Mouse (Mus musculus) kidney, adult 11 months (tissue): ENCODE data around the gene Igsf8.

ENCODE experiments used
- DNase-seq: peaks from one replicate; pipeline ENCODE4 v3.0.0; 2022

The Igsf8 gene

GRCm38 (mm10) chr1:172325680-172326535 is 64.5 kb downstream of the Igsf8 start:
- DNase-seq, result peak; percentile 75

GRCm38 (mm10) chr1:172326684-172327083 is 65.2 kb downstream of the Igsf8 start:
- no peak for DNase-seq

GRCm38 (mm10) chr1:172327206-172328001 is 66.0 kb downstream of the Igsf8 start:
- DNase-seq, result no peak

GRCm38 (mm10) chr1:172328041-172328440 is 66.6 kb downstream of the Igsf8 start:
- no peak for DNase-seq

GRCm38 (mm10) chr1:172328461-172328860 is 67.0 kb downstream of the Igsf8 start:
- no peak for DNase-seq

GRCm38 (mm10) chr1:172329131-172329530 is 67.7 kb downstream of the Igsf8 start, which contains the start of gene Kcnj9:
Kcnj9 (minus strand) TSS chr1:172329318.
- no peak for DNase-seq

GRCm38 (mm10) chr1:172329616-172330015 is 68.2 kb downstream of the Igsf8 start:
- DNase-seq, result no peak

GRCm38 (mm10) chr1:172331422-172331947 is 70.0 kb downstream of the Igsf8 start:
- no peak for DNase-seq

- no peak for DNase-seq
These were observed 71.5 kb downstream of the Igsf8 start for GRCm38 (mm10) chr1:172332925-172333324.

- DNase-seq, result no peak
These were observed 72.1 kb downstream of the Igsf8 start for GRCm38 (mm10) chr1:172333512-172333911.

- no peak for DNase-seq
These were observed 74.4 kb downstream of the Igsf8 start for GRCm38 (mm10) chr1:172335804-172336203.

- DNase-seq, result no peak
These were observed 76.2 kb downstream of the Igsf8 start for GRCm38 (mm10) chr1:172337411-172338185.

- peak; percentile 82 for DNase-seq
These were observed 79.4 kb downstream of the Igsf8 start, which contains the start of gene Kcnj10 for GRCm38 (mm10) chr1:172340729-172341321. Kcnj10 (plus strand) TSS chr1:172341210.

GRCm38 (mm10) chr1:172341386-172341785 is 79.9 kb downstream of the Igsf8 start:
- no peak for DNase-seq

- peak; percentile 43 for DNase-seq
These were observed 81.3 kb downstream of the Igsf8 start for GRCm38 (mm10) chr1:172342729-172343128.

GRCm38 (mm10) chr1:172343914-172344313 is 82.5 kb downstream of the Igsf8 start:
- peak; percentile 31 for DNase-seq

GRCm38 (mm10) chr1:172344820-172345219 is 83.4 kb downstream of the Igsf8 start:
- DNase-seq, result no peak

- peak; percentile 54 for DNase-seq
These were observed 85.3 kb downstream of the Igsf8 start for GRCm38 (mm10) chr1:172346707-172347106.

GRCm38 (mm10) chr1:172347382-172347781 is 85.9 kb downstream of the Igsf8 start:
- DNase-seq, result no peak

- no peak for DNase-seq
These were observed 88.1 kb downstream of the Igsf8 start for GRCm38 (mm10) chr1:172349504-172349903.

- peak; percentile 91 for DNase-seq
These were observed 88.7 kb downstream of the Igsf8 start for GRCm38 (mm10) chr1:172349916-172350812.
